Mouse (Mus musculus) small intestine, adult 2 months (tissue): ENCODE results near the gene Gjc1. TPM values are rescaled to one million over a fixed set of nuclear protein-coding genes. Genes with fewer than 3 reads are reported as not detected.

Experiments used
- H3K27ac ChIP-seq: fragments of 200-500 bp; 2 replicates; pipeline ENCODE4 v1.5.1; 2012; ENCODE audit warnings: low read depth, low read length, control low read depth, inconsistent platforms; ENCODE audit not compliant: insufficient read depth
- H3K27me3 ChIP-seq: fragments of 200-500 bp; 2 replicates; pipeline ENCODE4 v1.6.1; 2012; ENCODE audit warnings: mild to moderate bottlenecking, moderate library complexity, low read length, inconsistent platforms; ENCODE audit not compliant: control insufficient read depth, insufficient read depth
- H3K36me3 ChIP-seq: fragments of 200-500 bp; 2 replicates; pipeline ENCODE4 v1.6.1; 2012; ENCODE audit warnings: mild to moderate bottlenecking, low read length, control low read depth, inconsistent platforms; ENCODE audit not compliant: control insufficient read depth, insufficient read depth
- H3K4me1 ChIP-seq: fragments of 200-500 bp; 2 replicates; pipeline ENCODE4 v1.6.1; 2012; ENCODE audit warnings: low read length, inconsistent platforms, mixed read lengths; ENCODE audit not compliant: control insufficient read depth, insufficient read depth, insufficient read length
- H3K4me3 ChIP-seq: fragments of 200-500 bp; 2 replicates; pipeline ENCODE4 v1.5.1; 2012; ENCODE audit warnings: low read depth, mild to moderate bottlenecking, control low read depth, inconsistent platforms, low read length, moderate library complexity
- CTCF ChIP-seq: fragments of 200-500 bp; IDR thresholded peaks from 2 replicates; pipeline ENCODE4 v1.5.1; 2012; ENCODE audit warnings: low read depth, mild to moderate bottlenecking, control low read depth, inconsistent platforms, low read length, moderate library complexity, mixed read lengths; ENCODE audit not compliant: insufficient replicate concordance, insufficient read length; ENCODE audit errors: extremely low read depth
- POLR2A ChIP-seq: fragments of 200-500 bp; IDR thresholded peaks from 2 replicates; pipeline ENCODE4 v1.6.1; 2012; ENCODE audit warnings: low read depth, mild to moderate bottlenecking, control low read depth, inconsistent platforms, low read length, moderate library complexity
- WGBS: fragments of 180-500 bp; shearing (Covaris S2); methylation state at CpG from one replicate; pipeline ENCODE4 v1.1.7; 2018; 5-methylcytosine and 5-hydroxymethylcytosine counted together
- polyA plus RNA-seq: library from polyadenylated mRNA; depleted of rRNA; stranded (reverse); fragments of >200 nt; gene quantifications from 2 replicates; pipeline ENCODE4 v1.2.3, GENCODE M21; 2012

The Gjc1 gene
- polyA plus RNA-seq, 1 experiment: 1.4 TPM

DNA sequence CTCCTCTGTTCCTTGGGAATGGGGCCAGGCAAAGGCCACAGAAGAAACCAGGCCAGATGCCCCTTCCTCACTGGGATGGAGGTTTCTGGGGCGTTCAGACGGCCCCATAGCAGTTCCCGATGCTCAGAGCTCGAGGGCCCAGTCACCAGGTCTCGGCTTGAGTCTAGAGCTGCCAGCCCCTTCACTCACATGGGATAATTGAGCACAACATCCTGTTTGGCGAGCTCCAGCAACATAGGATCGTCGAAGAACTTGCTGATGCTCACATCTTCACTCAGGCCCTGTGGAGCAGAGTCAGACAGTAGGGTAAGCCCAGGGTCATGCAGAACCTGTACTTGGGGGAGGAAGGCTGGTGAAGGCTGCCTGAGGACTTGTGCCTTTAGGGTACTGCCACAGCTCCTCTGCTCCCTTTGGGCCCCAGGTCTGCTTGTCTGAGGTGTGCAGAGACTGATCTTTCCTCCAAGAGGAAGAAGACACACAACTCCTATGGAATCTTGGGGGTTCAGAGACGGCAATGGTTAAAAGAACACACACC is 19.2 kb upstream of the Gjc1 start:
- TF ChIP-seq CTCF (no peak), POLR2A (no peak)
- Histone ChIP-seq H3K27ac (no peak overlapping the region), H3K27me3 (no peaks in the 10 kb centered on the region), H3K4me3 (no peak overlapping the region), H3K4me1 (no peaks in the 10 kb centered on the region), H3K36me3 (peaks cover 48% of the 10 kb centered on the region)
- WGBS: 83% methylated on average over 9 of the region's 9 CpGs

DNA sequence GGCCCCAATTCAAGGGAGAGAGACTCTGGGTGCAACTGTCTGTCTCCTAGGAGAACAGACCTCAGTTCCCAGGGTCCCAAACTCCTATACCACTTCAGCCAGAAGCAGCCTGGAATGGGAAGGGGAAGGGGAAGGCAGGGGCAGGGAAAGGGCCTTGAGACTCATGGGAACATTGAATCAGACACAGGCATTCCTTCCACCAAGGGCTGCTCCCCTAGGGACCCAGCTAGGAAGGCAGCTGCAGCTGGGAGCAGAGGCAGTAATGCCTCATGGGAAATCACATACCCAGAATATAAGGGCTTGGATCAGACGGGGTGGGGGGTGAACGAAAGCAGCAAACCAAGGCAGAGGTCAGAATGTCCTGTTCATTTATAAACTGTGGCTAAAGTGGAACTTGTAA is 18.6 kb upstream of the Gjc1 start:
- Histone ChIP-seq H3K4me1 (no peaks in the 10 kb centered on the region), H3K4me3 (no peak overlapping the region), H3K36me3 (peaks cover 43% of the 10 kb centered on the region), H3K27ac (no peak overlapping the region), H3K27me3 (no peaks in the 10 kb centered on the region)
- 94% methylated on average over 2 of the region's 2 CpGs for WGBS
- TF ChIP-seq POLR2A (no peak), CTCF (no peak)

DNA sequence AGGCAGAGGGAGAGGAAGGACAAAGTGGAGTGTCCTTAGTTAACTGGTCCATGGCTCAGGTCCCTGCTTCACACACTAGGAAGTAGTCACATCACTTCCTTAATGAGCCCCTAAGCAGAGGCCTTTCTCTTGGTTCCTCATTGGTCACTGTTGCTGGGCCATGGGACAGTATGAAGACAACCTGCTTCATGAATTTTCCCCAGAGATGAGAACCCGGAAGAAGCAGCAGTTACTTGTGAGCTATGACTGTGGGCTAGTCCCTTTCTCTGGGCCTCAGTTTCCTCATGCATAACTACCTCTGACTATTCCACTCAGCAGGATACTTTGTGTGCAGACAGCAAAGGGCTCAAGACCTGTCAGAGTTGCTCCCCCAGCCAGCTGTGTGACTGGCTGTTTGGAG is 17.9 kb upstream of the Gjc1 start:
- WGBS: 89% methylated on average over 1 of the region's 1 CpGs
- no peak overlapping the region for H3K4me3 ChIP-seq

DNA sequence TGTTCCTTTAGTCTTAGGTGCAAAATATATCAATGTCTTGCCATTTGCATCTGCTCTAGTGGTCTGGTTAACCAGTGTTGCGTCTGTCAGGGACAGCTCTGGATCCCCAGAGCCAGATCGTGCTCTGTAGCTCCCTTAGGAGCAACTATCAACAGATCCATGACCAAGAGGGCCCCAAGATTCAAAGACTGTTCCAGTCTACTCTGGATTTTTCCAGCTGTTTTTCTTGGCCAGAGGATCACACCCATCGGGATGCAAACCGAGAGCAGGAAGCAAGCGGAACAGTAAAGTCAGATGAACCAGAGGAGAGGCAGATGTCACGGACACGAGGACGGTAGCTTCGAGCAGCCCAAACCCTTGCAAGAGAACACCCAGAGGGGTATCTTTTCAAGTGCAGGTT is 16.6 kb upstream of the Gjc1 start:
- Histone ChIP-seq H3K4me1 (no peaks in the 10 kb centered on the region), H3K36me3 (peaks cover 30% of the 10 kb centered on the region), H3K4me3 (no peak overlapping the region), H3K27me3 (no peaks in the 10 kb centered on the region), H3K27ac (no peak overlapping the region)
- WGBS: 86% methylated on average over 9 of the region's 9 CpGs
- TF ChIP-seq POLR2A: no peak
- no peak for TF ChIP-seq CTCF

More for the DNA sequence above, 17.9 kb upstream of the Gjc1 start:
- TF ChIP-seq CTCF (no peak), POLR2A (no peak)
- H3K27ac ChIP-seq: no peak overlapping the region
- no peaks in the 10 kb centered on the region for H3K4me1 ChIP-seq
- peaks cover 38% of the 10 kb centered on the region for H3K36me3 ChIP-seq
- H3K27me3 ChIP-seq: no peaks in the 10 kb centered on the region

DNA sequence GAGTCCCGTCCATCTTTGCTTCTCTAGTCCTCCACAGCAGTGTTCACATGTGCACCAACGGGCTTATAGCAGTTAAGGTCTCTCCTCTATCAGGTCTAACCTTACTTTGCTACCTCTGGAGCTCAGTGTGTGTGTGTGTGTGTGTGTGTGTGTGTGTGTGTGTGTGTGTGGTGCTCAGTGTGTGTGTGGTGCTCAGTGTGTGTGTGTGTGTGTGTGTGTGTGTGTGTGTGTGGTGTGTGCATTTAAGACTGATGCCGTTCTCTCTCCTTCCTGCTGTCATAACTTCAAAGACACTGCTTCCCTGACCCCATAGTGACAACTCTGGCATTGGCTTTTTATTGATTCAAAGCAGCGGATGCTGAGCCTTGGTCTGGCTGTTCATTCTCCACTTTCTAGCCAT is 16.0 kb upstream of the Gjc1 start, which contains the start of gene Higd1b:
Higd1b (plus strand) TSS at position 301 of the 400 bp plus-strand sequence.
- Histone ChIP-seq H3K27ac (no peak within 1 kb of the TSS), H3K4me1 (no peaks in the 10 kb centered on the region; the same call in 1 of the 2 replicates), H3K4me3 (no peak within 1 kb of the TSS), H3K36me3 (peaks cover 25% of the 10 kb centered on the region), H3K27me3 (0 out of 2 replicates have a peak, but pooled peaks cover 4% of the 10 kb centered on the region)
- no peak for TF ChIP-seq POLR2A
- TF ChIP-seq CTCF: no peak
- 65% methylated on average over 4 of the region's 4 CpGs for WGBS

DNA sequence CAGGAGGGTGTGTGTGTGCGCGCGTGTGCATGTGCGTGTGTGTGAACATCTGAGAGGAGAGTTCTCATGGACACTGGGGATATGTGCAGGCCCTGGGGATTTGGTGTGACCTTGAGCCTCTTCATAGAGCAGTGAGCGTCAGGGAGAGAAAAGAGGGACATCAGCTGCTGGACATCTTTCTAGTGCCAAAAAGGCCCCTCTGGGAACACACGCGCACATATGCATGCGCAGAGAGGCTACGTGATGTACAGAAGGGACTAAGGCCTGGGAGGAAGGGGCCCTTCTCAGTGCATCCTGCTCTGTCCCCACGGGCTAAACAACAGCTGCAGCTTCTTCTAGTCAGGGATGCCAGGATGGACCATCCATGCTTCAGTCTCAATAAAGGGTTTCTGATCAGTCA is 14.7 kb upstream of the Gjc1 start:
- Histone ChIP-seq H3K36me3 (peaks cover 17% of the 10 kb centered on the region), H3K4me1 (no peaks in the 10 kb centered on the region; the same call in 1 of the 2 replicates), H3K27ac (no peak overlapping the region), H3K27me3 (0 out of 2 replicates have a peak, but pooled peaks cover 4% of the 10 kb centered on the region), H3K4me3 (no peak overlapping the region)
- WGBS: 85% methylated on average over 10 of the region's 10 CpGs
- no peak for TF ChIP-seq POLR2A
- TF ChIP-seq CTCF: no peak

DNA sequence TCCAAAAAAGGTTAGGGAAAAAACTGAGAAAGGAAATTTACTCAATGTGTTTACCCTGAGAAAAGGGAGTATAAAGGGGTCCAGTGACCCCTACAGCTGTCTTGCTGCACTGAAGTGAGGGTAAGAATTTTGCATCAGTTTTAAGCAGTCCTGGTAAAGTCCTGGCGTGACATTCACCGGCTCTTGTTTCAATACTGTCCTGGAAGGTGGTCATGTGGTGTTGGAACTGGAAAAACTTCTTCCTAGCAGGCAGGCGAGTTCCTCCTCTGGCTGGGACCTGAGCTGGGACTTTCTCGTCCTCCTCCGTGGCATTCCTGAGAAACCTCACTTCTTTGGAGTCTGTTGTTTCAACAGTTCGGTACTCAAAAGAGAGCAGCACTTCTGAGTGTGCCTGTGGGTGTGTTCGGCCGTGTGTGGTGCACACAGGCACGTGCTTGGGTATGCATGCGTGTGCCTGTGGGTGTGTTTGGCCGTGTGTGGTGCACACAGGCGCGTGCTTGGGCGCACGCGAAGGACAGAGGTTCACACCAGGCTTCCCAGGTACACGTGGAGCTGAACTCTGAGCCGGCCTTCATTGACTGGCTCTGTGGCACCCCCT is 13.3 kb upstream of the Gjc1 start:
- no peaks in the 10 kb centered on the region; the same call in 1 of the 2 replicates for H3K4me1 ChIP-seq
- WGBS: 49% methylated on average over 18 of the region's 18 CpGs
- no peak for TF ChIP-seq POLR2A
- H3K27ac ChIP-seq: no peak overlapping the region
- 0 out of 2 replicates have a peak, but pooled peaks cover 4% of the 10 kb centered on the region for H3K27me3 ChIP-seq
- no peak overlapping the region for H3K4me3 ChIP-seq
- H3K36me3 ChIP-seq: peaks cover 5% of the 10 kb centered on the region; the same call in 1 of the 2 replicates
